13 mouse cellular contexts compared by ENCODE assay signal in genomic region chr1:90285318-90285717, GRCm38 (mm10).
DNase-seq lines count a peak whose midpoint lies in the region; ATAC-seq lines count a peak whose summit lies in the region.
"Had no signal": no experiment of that assay in that cellular context is flagged by ENCODE, and none has a peak within 500 bp of the region (broad histone marks: within the 10 kb centered on the region; RNA-seq: fewer than 3 reads in every experiment).

No protein-coding gene starts in this region.

- H3K4me1 ChIP-seq in forebrain, embryonic 10.5 days, result peaks cover 73% of the 10 kb centered on the region
- peaks cover 9% of the 10 kb centered on the region for H3K4me1 ChIP-seq in forebrain, embryonic 11.5 days (replicated peaks; ENCODE audit: control insufficient read depth, insufficient read depth, low read length)
- H3K4me1 ChIP-seq in midbrain, embryonic 10.5 days, result peaks cover 79% of the 10 kb centered on the region
- peaks cover 58% of the 10 kb centered on the region for H3K4me1 ChIP-seq in midbrain, embryonic 13.5 days (replicated peaks)
- H3K4me1 ChIP-seq in forebrain, embryonic 15.5 days, result peaks cover 37% of the 10 kb centered on the region
- peaks cover 58% of the 10 kb centered on the region for H3K4me1 ChIP-seq in heart, embryonic 12.5 days (replicated peaks)
- peaks cover 61% of the 10 kb centered on the region for H3K4me1 ChIP-seq in limb, embryonic 10.5 days

- no peak overlapping the region for H3K4me3 ChIP-seq in forebrain, embryonic 10.5 days
- H3K4me3 ChIP-seq in forebrain, embryonic 11.5 days (ENCODE audit: low read depth, low read length), result no peak overlapping the region
- H3K4me3 ChIP-seq in midbrain, embryonic 10.5 days, result no peak overlapping the region
- H3K4me3 ChIP-seq in midbrain, embryonic 13.5 days (replicated peaks), result no peak overlapping the region
- no peak overlapping the region for H3K4me3 ChIP-seq in forebrain, embryonic 15.5 days
- H3K4me3 ChIP-seq in heart, embryonic 12.5 days, result no peak overlapping the region
- H3K4me3 ChIP-seq in limb, embryonic 10.5 days, result no peak overlapping the region
- H3K4me3 ChIP-seq: gastrocnemius, adult 2 months; heart, embryonic 13.5 days; kidney, embryonic 15.5 days had no signal

- peak overlapping the region; percentile 40 for H3K27ac ChIP-seq in forebrain, embryonic 10.5 days
- no peak overlapping the region for H3K27ac ChIP-seq in forebrain, embryonic 11.5 days (ENCODE audit: low read depth, low read length)
- peak overlapping the region; percentile 58 for H3K27ac ChIP-seq in midbrain, embryonic 10.5 days (replicated peaks)
- no peak overlapping the region for H3K27ac ChIP-seq in midbrain, embryonic 13.5 days
- 0 out of 2 replicates have a peak overlapping the region, but pooled peaks have one; percentile 59 for H3K27ac ChIP-seq in forebrain, embryonic 15.5 days (replicated peaks)
- H3K27ac ChIP-seq in heart, embryonic 12.5 days (ENCODE audit: poor library complexity, severe bottlenecking), result no peak overlapping the region
- no peak overlapping the region for H3K27ac ChIP-seq in limb, embryonic 10.5 days
- H3K27ac ChIP-seq: gastrocnemius, adult 2 months; heart, embryonic 13.5 days; kidney, embryonic 15.5 days had no signal

- H3K4me2 ChIP-seq in forebrain, embryonic 11.5 days (ENCODE audit: low read depth, low read length, severe bottlenecking), result no peak overlapping the region
- H3K4me2 ChIP-seq in midbrain, embryonic 13.5 days (replicated peaks), result no peak overlapping the region
- H3K4me2 ChIP-seq in forebrain, embryonic 15.5 days (replicated peaks), result no peak overlapping the region
- H3K4me2 ChIP-seq in heart, embryonic 12.5 days, result no peak overlapping the region
- H3K4me2 ChIP-seq: heart, embryonic 13.5 days; kidney, embryonic 15.5 days; lung, embryonic 14.5 days had no signal

- H3K27me3 ChIP-seq in forebrain, embryonic 10.5 days (ENCODE audit: poor library complexity, severe bottlenecking), result no peaks in the 10 kb centered on the region
- H3K27me3 ChIP-seq in forebrain, embryonic 11.5 days (ENCODE audit: control insufficient read depth, insufficient read depth, low read length), result no peaks in the 10 kb centered on the region
- H3K27me3 ChIP-seq in midbrain, embryonic 10.5 days (ENCODE audit: low read depth, poor library complexity, severe bottlenecking), result peaks cover 12% of the 10 kb centered on the region; the same call in 1 of the 2 replicates
- peaks cover 3% of the 10 kb centered on the region; the same call in 1 of the 2 replicates for H3K27me3 ChIP-seq in midbrain, embryonic 13.5 days
- no peaks in the 10 kb centered on the region for H3K27me3 ChIP-seq in forebrain, embryonic 15.5 days
- H3K27me3 ChIP-seq in heart, embryonic 12.5 days (replicated peaks), result peaks cover 5% of the 10 kb centered on the region; the same call in 1 of the 2 replicates
- H3K27me3 ChIP-seq in limb, embryonic 10.5 days (ENCODE audit: low read depth, poor library complexity, severe bottlenecking), result 0 out of 2 replicates have a peak, but pooled peaks cover 3% of the 10 kb centered on the region
- H3K27me3 ChIP-seq: kidney, embryonic 15.5 days had no signal

- H3K36me3 ChIP-seq in forebrain, embryonic 10.5 days (replicated peaks), result no peaks in the 10 kb centered on the region
- no peaks in the 10 kb centered on the region for H3K36me3 ChIP-seq in forebrain, embryonic 11.5 days (ENCODE audit: control insufficient read depth, insufficient read depth, low read length)
- H3K36me3 ChIP-seq in midbrain, embryonic 10.5 days, result no peaks in the 10 kb centered on the region
- no peaks in the 10 kb centered on the region for H3K36me3 ChIP-seq in midbrain, embryonic 13.5 days
- no peaks in the 10 kb centered on the region for H3K36me3 ChIP-seq in forebrain, embryonic 15.5 days
- H3K36me3 ChIP-seq in heart, embryonic 12.5 days, result no peaks in the 10 kb centered on the region
- no peaks in the 10 kb centered on the region for H3K36me3 ChIP-seq in limb, embryonic 10.5 days
- H3K36me3 ChIP-seq: heart, embryonic 13.5 days; kidney, embryonic 15.5 days had no signal

- H3K9ac ChIP-seq in forebrain, embryonic 11.5 days (ENCODE audit: low read length), result no peak overlapping the region
- no peak overlapping the region for H3K9ac ChIP-seq in midbrain, embryonic 13.5 days (replicated peaks)
- H3K9ac ChIP-seq in forebrain, embryonic 15.5 days (replicated peaks), result no peak overlapping the region
- H3K9ac ChIP-seq in heart, embryonic 12.5 days, result no peak overlapping the region
- H3K9ac ChIP-seq: heart, embryonic 13.5 days; kidney, embryonic 15.5 days; lung, embryonic 14.5 days had no signal

- DNase-seq in forebrain, embryonic 10.5 days (ENCODE audit: extremely low spot score, low spot score), result no peak
- DNase-seq in forebrain, embryonic 11.5 days (ENCODE audit: low spot score), result no peak
- no peak for DNase-seq in midbrain, embryonic 10.5 days (ENCODE audit: low spot score)
- no peak for DNase-seq in limb, embryonic 10.5 days (ENCODE audit: low spot score)
- no peak for DNase-seq in adrenal gland, postnatal 10 days
- DNase-seq: adrenal gland, adult 8-10 months; gastrocnemius, adult 2 months; lung, embryonic 14.5 days had no signal

- no peak for ATAC-seq in forebrain, embryonic 11.5 days (replicated peaks; ENCODE audit: low FRiP score)
- no peak for ATAC-seq in midbrain, embryonic 13.5 days
- 0 out of 2 replicates have a peak, but pooled peaks have one; percentile 19 for ATAC-seq in forebrain, embryonic 15.5 days (replicated peaks)
- no peak for ATAC-seq in heart, embryonic 12.5 days (ENCODE audit: insufficient number of reproducible peaks, low FRiP score)

- 80% methylated on average over 4 of the region's 4 CpGs for WGBS in forebrain, embryonic 10.5 days
- 57% methylated on average over 4 of the region's 4 CpGs for WGBS in forebrain, embryonic 11.5 days
- WGBS in midbrain, embryonic 10.5 days, result 47% methylated on average over 4 of the region's 4 CpGs
- 27% methylated on average over 4 of the region's 4 CpGs for WGBS in midbrain, embryonic 13.5 days
- 41% methylated on average over 4 of the region's 4 CpGs for WGBS in forebrain, embryonic 15.5 days
- WGBS in heart, embryonic 12.5 days, result 57% methylated on average over 4 of the region's 4 CpGs
- 90% methylated on average over 4 of the region's 4 CpGs for WGBS in limb, embryonic 10.5 days

- H3K9me3 ChIP-seq in forebrain, embryonic 10.5 days, result no peaks in the 10 kb centered on the region
- no peaks in the 10 kb centered on the region for H3K9me3 ChIP-seq in forebrain, embryonic 11.5 days (ENCODE audit: control insufficient read depth, low read length)
- H3K9me3 ChIP-seq in midbrain, embryonic 10.5 days (replicated peaks), result no peaks in the 10 kb centered on the region
- H3K9me3 ChIP-seq in midbrain, embryonic 13.5 days, result no peaks in the 10 kb centered on the region
- H3K9me3 ChIP-seq in forebrain, embryonic 15.5 days, result no peaks in the 10 kb centered on the region
- H3K9me3 ChIP-seq in heart, embryonic 12.5 days (replicated peaks), result no peaks in the 10 kb centered on the region
- H3K9me3 ChIP-seq in limb, embryonic 10.5 days (replicated peaks), result no peaks in the 10 kb centered on the region
- H3K9me3 ChIP-seq: heart, embryonic 13.5 days; kidney, embryonic 15.5 days had no signal

Comparison
In these comparisons a context has a peak if more than half of its experiments do, and no peak if none do; other contexts are left out.
1. H3K27ac ChIP-seq: peak in forebrain, embryonic 10.5 days (single experiment), midbrain, embryonic 10.5 days (single experiment) and forebrain, embryonic 15.5 days (single experiment); none in forebrain, embryonic 11.5 days (single experiment), midbrain, embryonic 13.5 days (single experiment), heart, embryonic 12.5 days (single experiment) and limb, embryonic 10.5 days (single experiment).